Mouse (Mus musculus): Measurements from ENCODE around the gene Robo1. TPM values are rescaled to one million over a fixed set of nuclear protein-coding genes. Genes with fewer than 3 reads are reported as not detected.

Robo1 gene
- polyA plus RNA-seq, 1 experiment from 2014 or later = 41.4 TPM

DNA sequence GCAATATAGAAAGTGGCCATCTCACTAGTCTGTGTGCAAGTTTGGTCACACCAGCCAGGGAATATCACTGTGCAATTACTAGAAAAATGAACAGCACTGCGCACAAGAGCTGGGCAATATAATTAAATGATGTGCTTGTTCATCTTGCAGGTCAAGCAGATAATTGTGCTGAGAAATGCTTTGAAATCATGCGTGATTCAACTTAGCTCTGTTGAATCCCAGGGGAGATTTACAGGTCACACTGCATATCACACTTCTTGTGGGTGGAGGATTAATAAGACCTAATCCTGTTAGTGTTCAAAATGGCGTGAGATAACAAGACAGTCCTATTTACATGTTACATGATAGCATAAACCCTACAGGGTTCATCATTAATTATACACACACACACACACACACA lies 157.6 kb downstream of the Robo1 start:
- Histone ChIP-seq H3K27ac (ENCODE audit: low read depth, low read length) (no peak overlapping the region), H3K4me1 (replicated peaks; ENCODE audit: control insufficient read depth, insufficient read depth, low read length) (peaks cover 2% of the 10 kb centered on the region; the same call in 1 of the 2 replicates), H3K27me3 (ENCODE audit: control insufficient read depth, insufficient read depth, low read length) (no peaks in the 10 kb centered on the region), H3K36me3 (ENCODE audit: control insufficient read depth, insufficient read depth, low read length) (no peaks in the 10 kb centered on the region), H3K9me3 (ENCODE audit: control insufficient read depth, low read length) (no peaks in the 10 kb centered on the region), H3K4me3 (ENCODE audit: low read depth, low read length) (no peak overlapping the region), H3K9ac (ENCODE audit: low read length) (no peak overlapping the region), H3K4me2 (ENCODE audit: low read depth, low read length, severe bottlenecking) (no peak overlapping the region)
- WGBS = 65% methylated on average over 3 of the region's 3 CpGs
- DNase-seq (ENCODE audit: low spot score) (no peak), ATAC-seq (replicated peaks; ENCODE audit: low FRiP score) (0 out of 2 replicates have a peak, but pooled peaks have one; percentile 42)

GRCm38 (mm10) chr16:72470037-72470673 lies 162.0 kb downstream of the Robo1 start:
- Histone ChIP-seq H3K9me3 (ENCODE audit: control insufficient read depth, low read length) (no peaks in the 10 kb centered on the region), H3K27ac (ENCODE audit: low read depth, low read length) (no peak overlapping the region), H3K4me2 (ENCODE audit: low read depth, low read length, severe bottlenecking) (no peak overlapping the region), H3K4me1 (replicated peaks; ENCODE audit: control insufficient read depth, insufficient read depth, low read length) (peaks cover 2% of the 10 kb centered on the region; the same call in 1 of the 2 replicates), H3K27me3 (ENCODE audit: control insufficient read depth, insufficient read depth, low read length) (no peaks in the 10 kb centered on the region), H3K36me3 (ENCODE audit: control insufficient read depth, insufficient read depth, low read length) (no peaks in the 10 kb centered on the region), H3K4me3 (ENCODE audit: low read depth, low read length) (no peak overlapping the region), H3K9ac (ENCODE audit: low read length) (no peak overlapping the region)
- 22% methylated on average over 2 of the region's 2 CpGs for WGBS
- no peak for DNase-seq (ENCODE audit: low spot score)
- ATAC-seq (replicated peaks; ENCODE audit: low FRiP score) = 0 out of 2 replicates have a peak, but pooled peaks have one; percentile 42

DNA sequence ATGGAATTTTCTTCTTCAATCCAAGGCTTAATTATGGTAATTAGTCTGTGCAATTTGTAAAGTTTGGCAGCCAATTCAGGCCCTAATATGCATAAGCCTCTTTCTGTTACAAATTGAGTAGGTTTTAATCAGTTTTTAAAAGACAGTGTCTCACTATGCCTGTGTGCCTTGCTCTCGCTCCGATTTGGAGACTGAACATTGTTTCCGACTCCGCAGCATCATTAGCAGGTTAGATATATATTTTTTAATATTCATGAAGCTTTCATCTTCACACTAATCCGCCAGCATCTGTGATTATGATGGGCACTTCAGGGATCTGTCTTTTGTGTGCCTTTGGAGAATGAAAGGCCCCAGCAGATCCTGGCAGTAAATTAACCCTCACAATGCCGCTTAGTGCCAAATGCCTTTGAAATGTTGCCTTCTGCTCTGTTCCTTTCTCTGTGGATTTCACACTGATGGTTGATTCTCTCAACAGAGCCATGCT lies 202.7 kb downstream of the Robo1 start:
- Histone ChIP-seq H3K9me3 (ENCODE audit: control insufficient read depth, low read length) (no peaks in the 10 kb centered on the region), H3K27ac (ENCODE audit: low read depth, low read length) (peak overlapping the region; percentile 19; the same call in 1 of the 2 replicates), H3K36me3 (ENCODE audit: control insufficient read depth, insufficient read depth, low read length) (no peaks in the 10 kb centered on the region), H3K4me1 (replicated peaks; ENCODE audit: control insufficient read depth, insufficient read depth, low read length) (no peaks in the 10 kb centered on the region), H3K9ac (ENCODE audit: low read length) (no peak overlapping the region), H3K4me2 (ENCODE audit: low read depth, low read length, severe bottlenecking) (no peak overlapping the region), H3K4me3 (ENCODE audit: low read depth, low read length) (no peak overlapping the region), H3K27me3 (ENCODE audit: control insufficient read depth, insufficient read depth, low read length) (peaks cover 22% of the 10 kb centered on the region)
- DNase-seq (ENCODE audit: low spot score) = peak; percentile 58
- peak; percentile 92 for ATAC-seq (replicated peaks; ENCODE audit: low FRiP score)
- whole genome bisulfite sequencing = 5% methylated on average over 6 of the region's 6 CpGs

- ATAC-seq (replicated peaks; ENCODE audit: low FRiP score) = no peak
- Histone ChIP-seq H3K4me2 (ENCODE audit: low read depth, low read length, severe bottlenecking) (no peak overlapping the region), H3K9me3 (ENCODE audit: control insufficient read depth, low read length) (no peaks in the 10 kb centered on the region), H3K27me3 (ENCODE audit: control insufficient read depth, insufficient read depth, low read length) (no peaks in the 10 kb centered on the region), H3K9ac (ENCODE audit: low read length) (no peak overlapping the region), H3K4me3 (ENCODE audit: low read depth, low read length) (no peak overlapping the region), H3K27ac (ENCODE audit: low read depth, low read length) (no peak overlapping the region), H3K36me3 (ENCODE audit: control insufficient read depth, insufficient read depth, low read length) (no peaks in the 10 kb centered on the region), H3K4me1 (replicated peaks; ENCODE audit: control insufficient read depth, insufficient read depth, low read length) (peaks cover 2% of the 10 kb centered on the region; the same call in 1 of the 2 replicates)
- DNase-seq (ENCODE audit: low spot score) = no peak
- 69% methylated on average over 2 of the region's 2 CpGs for WGBS
These were observed 223.2 kb downstream of the Robo1 start for GRCm38 (mm10) chr16:72531337-72531736.

GRCm38 (mm10) chr16:72533900-72534571 lies 225.9 kb downstream of the Robo1 start:
- Histone ChIP-seq H3K4me1 (replicated peaks; ENCODE audit: control insufficient read depth, insufficient read depth, low read length) (peaks cover 2% of the 10 kb centered on the region; the same call in 1 of the 2 replicates), H3K27me3 (ENCODE audit: control insufficient read depth, insufficient read depth, low read length) (no peaks in the 10 kb centered on the region), H3K36me3 (ENCODE audit: control insufficient read depth, insufficient read depth, low read length) (no peaks in the 10 kb centered on the region), H3K9me3 (ENCODE audit: control insufficient read depth, low read length) (no peaks in the 10 kb centered on the region), H3K4me3 (ENCODE audit: low read depth, low read length) (no peak overlapping the region), H3K27ac (ENCODE audit: low read depth, low read length) (no peak overlapping the region), H3K9ac (ENCODE audit: low read length) (no peak overlapping the region), H3K4me2 (ENCODE audit: low read depth, low read length, severe bottlenecking) (no peak overlapping the region)
- ATAC-seq (replicated peaks; ENCODE audit: low FRiP score) (no peak), DNase-seq (ENCODE audit: low spot score) (no peak)
- WGBS = 89% methylated on average over 4 of the region's 4 CpGs

GRCm38 (mm10) chr16:72538171-72538570 lies 230.1 kb downstream of the Robo1 start:
- no peak overlapping the region for H3K27ac ChIP-seq (ENCODE audit: low read depth, low read length)
- H3K9ac ChIP-seq (ENCODE audit: low read length) = no peak overlapping the region
- no peak overlapping the region for H3K4me2 ChIP-seq (ENCODE audit: low read depth, low read length, severe bottlenecking)
- WGBS = 73% methylated on average over 3 of the region's 3 CpGs
- no peaks in the 10 kb centered on the region; the same call in 1 of the 2 replicates for H3K27me3 ChIP-seq (ENCODE audit: control insufficient read depth, insufficient read depth, low read length)
- no peaks in the 10 kb centered on the region for H3K36me3 ChIP-seq (ENCODE audit: control insufficient read depth, insufficient read depth, low read length)
- H3K9me3 ChIP-seq (ENCODE audit: control insufficient read depth, low read length) = no peaks in the 10 kb centered on the region
- H3K4me1 ChIP-seq (replicated peaks; ENCODE audit: control insufficient read depth, insufficient read depth, low read length) = no peaks in the 10 kb centered on the region
- no peak overlapping the region for H3K4me3 ChIP-seq (ENCODE audit: low read depth, low read length)
- ATAC-seq (replicated peaks; ENCODE audit: low FRiP score) (no peak), DNase-seq (ENCODE audit: low spot score) (no peak)

GRCm38 (mm10) chr16:72543928-72544327 lies 235.8 kb downstream of the Robo1 start:
- no peaks in the 10 kb centered on the region; the same call in 1 of the 2 replicates for H3K27me3 ChIP-seq (ENCODE audit: control insufficient read depth, insufficient read depth, low read length)
- no peak for ATAC-seq (replicated peaks; ENCODE audit: low FRiP score)
- no peaks in the 10 kb centered on the region for H3K36me3 ChIP-seq (ENCODE audit: control insufficient read depth, insufficient read depth, low read length)
- no peak overlapping the region for H3K27ac ChIP-seq (ENCODE audit: low read depth, low read length)
- no peak overlapping the region for H3K9ac ChIP-seq (ENCODE audit: low read length)
- DNase-seq (ENCODE audit: low spot score) = no peak
- no peak overlapping the region for H3K4me2 ChIP-seq (ENCODE audit: low read depth, low read length, severe bottlenecking)
- H3K4me1 ChIP-seq (replicated peaks; ENCODE audit: control insufficient read depth, insufficient read depth, low read length) = no peaks in the 10 kb centered on the region
- 75% methylated on average over 3 of the region's 3 CpGs for WGBS
- no peak overlapping the region for H3K4me3 ChIP-seq (ENCODE audit: low read depth, low read length)
- no peaks in the 10 kb centered on the region for H3K9me3 ChIP-seq (ENCODE audit: control insufficient read depth, low read length)

DNA sequence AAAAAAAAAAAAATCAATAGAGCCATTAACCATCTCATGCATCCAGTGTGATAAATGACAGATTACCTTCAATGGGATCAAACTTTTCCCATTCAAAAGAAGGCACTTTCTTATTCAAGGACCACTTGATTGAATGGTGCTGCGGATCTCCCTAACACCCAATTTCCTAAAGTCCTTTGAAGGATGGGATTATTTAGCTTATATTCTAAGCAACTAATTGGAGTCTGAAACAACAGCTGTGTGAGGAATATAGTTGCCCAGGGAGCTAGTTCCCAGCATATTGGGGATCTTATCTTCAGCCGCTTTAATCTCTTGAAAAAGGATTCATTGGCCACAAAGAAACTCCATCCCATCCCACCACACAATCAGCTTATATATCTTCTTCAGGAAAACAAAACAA lies 236.8 kb downstream of the Robo1 start:
- no peak overlapping the region for H3K4me3 ChIP-seq (ENCODE audit: low read depth, low read length)
- ATAC-seq (replicated peaks; ENCODE audit: low FRiP score) = 0 out of 2 replicates have a peak, but pooled peaks have one; percentile 33

More for the DNA sequence above, 236.8 kb downstream of the Robo1 start:
- no peak overlapping the region for H3K9ac ChIP-seq (ENCODE audit: low read length)
- no peak overlapping the region for H3K27ac ChIP-seq (ENCODE audit: low read depth, low read length)
- no peak for DNase-seq (ENCODE audit: low spot score)
- no peak overlapping the region for H3K4me2 ChIP-seq (ENCODE audit: low read depth, low read length, severe bottlenecking)
- no peaks in the 10 kb centered on the region for H3K36me3 ChIP-seq (ENCODE audit: control insufficient read depth, insufficient read depth, low read length)
- H3K9me3 ChIP-seq (ENCODE audit: control insufficient read depth, low read length) = no peaks in the 10 kb centered on the region
- H3K27me3 ChIP-seq (ENCODE audit: control insufficient read depth, insufficient read depth, low read length) = no peaks in the 10 kb centered on the region; the same call in 1 of the 2 replicates
- WGBS = 10% methylated on average over 2 of the region's 2 CpGs
- no peaks in the 10 kb centered on the region for H3K4me1 ChIP-seq (replicated peaks; ENCODE audit: control insufficient read depth, insufficient read depth, low read length)

Measured in forebrain, embryonic 11.5 days (tissue).